Mouse (Mus musculus): Measurements from ENCODE around the gene Tmem53.
"Not testable (repeated sequence)": the region's sequence is repeated elsewhere in the genome, so short reads cannot be mapped to it uniquely, and the experiment has no call there.

Gene Tmem53

GRCm38 (mm10) chr4:117252755-117253154 is 1.0 kb downstream of the Tmem53 start:
- no peak for DNase-seq

GRCm38 (mm10) chr4:117253218-117254016 is 1.7 kb downstream of the Tmem53 start:
- DNase-seq, result no peak

DNA sequence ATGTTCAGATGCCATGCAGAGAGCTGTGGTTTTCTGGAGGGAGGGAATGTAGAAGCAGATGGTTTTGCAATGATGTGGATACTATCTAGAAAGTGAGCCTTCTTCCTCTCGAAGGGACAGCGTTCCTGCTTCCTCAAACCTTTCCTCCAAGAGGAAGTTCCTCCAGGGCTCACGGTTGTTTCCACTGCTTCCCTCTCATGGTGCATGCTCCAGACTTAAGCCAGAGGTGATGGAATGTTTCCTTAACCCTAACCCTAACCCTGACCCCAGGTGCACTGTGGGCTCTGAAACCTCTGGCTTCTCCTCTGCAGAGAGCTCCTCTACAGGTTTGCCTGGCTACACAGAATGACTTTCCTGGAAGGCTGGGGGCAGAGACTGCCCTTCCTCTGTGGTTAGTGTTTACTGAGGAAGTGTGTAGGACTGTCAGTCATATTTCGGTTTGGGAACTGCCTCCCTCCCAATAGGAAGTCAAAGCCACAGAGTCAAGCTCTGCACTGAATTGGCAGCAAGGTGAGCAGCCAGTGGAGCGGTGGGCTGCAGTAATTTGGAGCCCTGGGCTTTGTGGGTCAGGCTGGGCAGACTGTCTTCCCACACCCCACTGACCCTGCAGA is 2.4 kb downstream of the Tmem53 start:
- DNase-seq, result no peak

- DNase-seq, result no peak
Measured at GRCm38 (mm10) chr4:117254672-117255071, 2.9 kb downstream of the Tmem53 start.

- DNase-seq, result not testable (repeated sequence)
Measured at GRCm38 (mm10) chr4:117259909-117260308, 8.2 kb downstream of the Tmem53 start.

DNA sequence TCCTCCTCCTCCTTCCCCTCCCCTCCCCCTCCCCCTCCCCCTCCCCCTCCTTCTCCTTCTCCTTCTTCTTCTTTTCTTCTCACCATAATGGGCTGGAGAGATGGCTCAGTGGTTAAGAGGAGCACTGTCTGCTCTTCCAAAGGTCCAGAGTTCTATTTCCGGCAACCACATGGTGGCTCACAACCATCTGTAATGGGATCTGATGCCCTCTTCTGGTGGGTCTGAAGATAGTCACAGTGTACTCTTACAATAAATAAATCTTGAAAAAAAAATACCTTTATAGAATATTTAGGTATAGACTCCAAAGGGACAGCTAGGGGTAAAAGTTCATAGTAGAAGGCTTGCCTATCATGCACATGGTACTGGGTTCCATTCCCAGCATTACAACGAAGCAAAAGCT is 9.5 kb downstream of the Tmem53 start:
- DNase-seq, result no peak

DNA sequence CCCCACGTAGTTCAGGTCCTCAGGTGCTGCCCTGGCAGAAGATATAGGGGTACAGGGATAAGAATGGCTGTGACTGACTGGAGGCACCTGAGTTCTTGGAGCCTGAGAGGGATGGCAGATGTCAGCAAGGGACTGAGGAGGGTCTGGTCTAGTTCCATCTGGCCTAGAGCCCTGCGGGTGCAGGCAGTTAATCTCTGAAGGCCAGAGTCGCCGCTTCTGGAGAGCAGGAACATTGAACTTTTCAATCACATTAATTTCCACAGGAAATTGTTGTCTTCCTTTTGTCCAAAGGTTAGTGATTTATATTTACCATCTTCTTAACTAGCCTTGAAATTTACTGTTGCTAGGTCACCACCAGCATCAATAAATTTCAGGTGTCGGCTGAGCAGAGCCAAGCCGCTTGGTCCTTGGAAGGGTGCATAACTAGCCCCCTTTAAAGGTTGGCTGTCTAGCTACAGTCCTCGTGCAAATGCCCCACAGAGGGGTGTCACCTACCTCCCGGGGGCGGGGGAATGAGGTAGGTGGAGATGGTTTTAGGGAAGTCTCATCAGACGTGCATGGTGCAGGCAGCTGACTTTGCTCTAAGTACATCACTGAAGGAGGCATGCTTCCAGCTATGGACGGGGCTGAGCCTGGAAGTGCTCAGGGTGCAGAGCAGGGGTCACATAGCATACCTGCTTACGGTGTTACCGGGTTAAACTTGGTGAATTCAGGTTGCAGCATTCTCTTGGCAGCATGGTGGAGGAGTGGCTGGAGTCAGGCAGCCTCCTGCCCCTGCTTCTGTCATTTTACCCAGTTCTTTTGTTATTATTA is 10.6 kb downstream of the Tmem53 start:
- DNase-seq, result peak in 1 of 2 experiments; percentile 32

DNA sequence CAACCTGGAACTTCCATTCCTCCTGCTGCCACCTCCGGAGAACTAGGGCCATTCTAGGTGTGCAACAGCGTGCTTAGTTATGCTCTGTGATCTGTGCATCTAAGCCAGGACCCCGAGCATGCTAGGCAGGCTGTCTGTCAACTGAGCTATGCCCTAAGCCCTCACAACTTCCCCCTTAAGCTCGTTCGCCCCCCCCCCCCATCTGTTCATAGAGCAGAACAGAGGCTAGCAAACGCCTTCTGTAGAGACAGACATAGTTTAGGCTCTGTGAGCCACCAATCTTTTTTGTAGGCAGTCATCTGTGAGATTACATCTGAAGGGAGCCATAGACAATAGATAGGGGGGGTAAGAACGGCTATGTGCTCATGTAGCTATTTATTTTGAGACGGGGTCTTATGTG is 11.2 kb downstream of the Tmem53 start:
- DNase-seq, result no peak

DNA sequence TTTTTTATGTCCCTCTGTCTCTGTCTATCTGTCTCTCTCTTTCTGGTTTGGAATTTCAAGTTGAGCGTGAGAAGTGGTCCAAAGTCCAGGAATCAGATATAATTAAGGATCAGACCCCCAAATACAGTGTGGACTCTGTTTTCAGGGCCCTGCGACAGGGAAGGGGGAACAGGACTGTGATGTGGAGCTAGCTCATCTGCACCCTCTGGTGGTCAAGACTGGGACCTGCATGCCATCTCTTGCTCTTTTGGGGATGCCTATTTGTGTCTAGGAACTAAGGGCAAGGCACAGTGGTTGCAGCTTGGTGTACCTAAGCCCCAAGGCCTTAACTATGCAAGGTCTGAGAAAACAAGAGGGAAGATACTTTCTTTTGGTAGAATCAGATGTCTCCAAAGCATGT is 15.5 kb downstream of the Tmem53 start:
- peak; percentile 74 to 80 for DNase-seq

- DNase-seq, result no peak
Measured at GRCm38 (mm10) chr4:117267831-117268437, 16.2 kb downstream of the Tmem53 start.

DNA sequence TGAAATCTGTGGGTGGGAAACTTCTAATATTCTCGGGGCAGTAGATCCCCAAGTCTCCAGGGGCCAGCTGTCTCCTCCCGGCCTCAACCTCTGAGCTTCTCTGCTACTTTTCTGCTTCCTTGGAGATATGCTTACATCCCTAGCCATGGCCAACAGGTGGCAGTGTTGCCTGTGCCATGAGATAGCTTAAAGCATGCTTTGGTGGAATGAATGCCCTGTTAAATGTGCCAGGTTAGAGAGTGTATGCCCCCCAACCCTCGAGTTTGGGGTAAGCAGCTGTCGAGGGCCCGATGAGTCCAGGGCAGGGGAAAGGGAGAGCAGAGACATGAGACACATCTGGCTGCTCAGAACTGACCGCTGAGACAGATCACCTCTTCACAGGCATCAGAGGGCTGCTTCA is 18.5 kb downstream of the Tmem53 start:
- DNase-seq, result peak; percentile 67 to 75

DNA sequence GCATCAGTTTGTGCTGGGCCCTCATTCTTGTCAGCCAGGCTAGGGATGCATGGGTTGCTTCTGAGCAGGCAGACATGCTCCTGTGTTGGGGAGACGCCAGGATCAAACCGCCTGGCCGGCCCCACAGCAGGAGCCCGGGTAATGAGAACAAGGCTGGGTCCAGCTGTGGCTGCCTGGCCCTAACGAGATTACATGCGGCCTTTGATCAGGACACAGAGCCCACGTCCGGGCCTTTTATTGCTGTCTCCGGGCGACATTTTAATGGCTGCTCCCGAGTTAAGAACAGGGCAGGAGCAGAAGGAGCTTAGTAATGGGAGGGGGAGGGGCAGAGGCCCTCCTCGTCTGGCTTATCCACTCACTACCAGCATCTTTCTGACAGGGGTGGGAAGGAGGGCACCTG is 20.7 kb downstream of the Tmem53 start:
- DNase-seq, result no peak

DNA sequence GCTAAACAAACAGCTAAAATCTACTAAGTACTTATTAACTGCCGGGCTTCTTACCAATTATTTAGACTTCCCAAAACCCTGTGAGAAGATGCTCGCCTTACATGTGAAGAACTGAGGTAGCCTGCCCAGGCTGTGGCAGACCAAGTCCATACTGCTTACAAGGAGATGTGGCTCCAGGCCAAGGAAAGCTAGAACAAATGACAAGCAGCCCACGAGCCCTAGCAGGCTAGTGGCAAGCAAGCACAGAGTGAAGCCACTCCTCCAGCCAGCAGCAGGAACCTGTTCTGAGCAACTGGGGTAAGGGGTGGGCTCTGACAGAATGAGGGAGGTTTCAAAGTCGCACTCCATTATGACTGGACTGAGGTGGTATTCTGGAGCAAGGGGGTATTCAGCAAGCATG is 23.0 kb downstream of the Tmem53 start:
- DNase-seq, result no peak

DNA sequence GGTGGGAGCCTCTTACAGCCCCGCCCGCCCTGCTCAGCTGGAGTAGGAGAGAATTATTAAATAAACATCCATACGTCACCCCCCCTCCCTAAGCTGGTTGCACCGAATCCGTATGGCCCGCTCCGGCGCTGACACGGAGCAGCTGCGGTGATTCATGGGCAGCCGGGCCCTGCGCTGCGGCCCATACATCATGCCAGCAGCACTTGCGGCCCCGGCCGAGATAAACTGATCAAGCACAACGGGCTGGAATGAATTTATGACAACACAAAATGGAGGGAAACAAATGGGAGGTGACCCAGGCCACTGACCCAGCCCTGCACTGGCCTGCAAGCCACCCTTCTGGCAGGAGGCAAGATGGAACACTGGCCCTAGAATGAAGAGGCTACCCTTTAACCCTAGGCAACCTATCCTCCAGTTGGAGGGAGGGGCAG is 24.5 kb downstream of the Tmem53 start:
- no peak for DNase-seq

GRCm38 (mm10) chr4:117277021-117277420 is 25.3 kb downstream of the Tmem53 start:
- no peak for DNase-seq

GRCm38 (mm10) chr4:117277687-117278086 is 25.9 kb downstream of the Tmem53 start:
- DNase-seq, result no peak

DNA sequence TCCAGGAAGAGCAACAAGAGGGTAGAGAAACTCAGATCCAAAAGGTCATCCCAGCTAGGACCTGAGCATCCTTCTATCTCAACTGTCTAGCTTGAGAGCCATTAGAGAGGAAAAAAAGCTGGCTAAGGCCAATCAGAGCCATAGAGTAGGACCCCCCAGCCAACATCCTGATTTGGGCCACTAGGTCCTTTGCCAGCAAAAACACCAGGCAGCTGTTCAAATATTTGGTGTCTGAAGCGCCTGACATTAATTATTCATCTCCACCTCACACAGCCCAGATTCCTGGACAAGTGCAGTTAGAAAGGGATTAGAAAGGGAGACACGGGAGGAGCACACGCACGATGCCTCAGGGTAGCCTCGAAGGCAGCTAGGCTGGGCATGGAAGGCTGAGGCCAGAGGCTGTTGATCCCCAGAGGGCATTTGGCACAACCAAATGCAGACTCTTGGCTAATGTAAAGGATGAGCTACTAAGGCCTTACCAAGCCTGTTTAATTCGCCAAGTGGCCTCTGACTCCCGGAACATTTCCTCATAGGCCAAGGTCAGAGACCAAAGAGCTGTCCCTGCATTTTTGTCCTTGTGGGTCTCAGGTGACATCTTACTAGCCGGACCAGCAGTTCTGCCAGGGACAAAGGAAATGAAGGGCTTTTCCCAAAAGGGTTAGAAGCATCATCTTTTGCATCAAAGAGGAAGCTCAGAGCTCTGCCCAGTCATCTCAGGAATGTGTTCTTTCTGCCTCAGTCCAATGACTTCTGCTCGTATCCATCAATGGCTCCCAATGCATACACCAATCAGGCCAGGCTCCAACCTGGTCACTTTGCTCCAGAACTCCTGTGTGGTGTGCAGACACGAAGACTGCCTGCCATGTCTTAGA is 26.9 kb downstream of the Tmem53 start:
- no peak for DNase-seq

- DNase-seq, result no peak
Measured at GRCm38 (mm10) chr4:117279253-117279642, 27.5 kb downstream of the Tmem53 start.

- DNase-seq, result no peak
Measured at GRCm38 (mm10) chr4:117280397-117280930, 28.7 kb downstream of the Tmem53 start.

GRCm38 (mm10) chr4:117281090-117281845 is 29.5 kb downstream of the Tmem53 start:
- DNase-seq, result no peak
